Mouse (Mus musculus): Measurements from ENCODE around the gene Thumpd3. TPM values are rescaled to one million over a fixed set of nuclear protein-coding genes. Genes with fewer than 3 reads are reported as not detected.

The Thumpd3 gene
- total RNA-seq (2015; ENCODE audit: low replicate concordance) (18.0 and 27.7 TPM in 2 replicates), total RNA-seq (2017; ENCODE audit: low replicate concordance) (16.3 and 19.6 TPM in 2 replicates)

DNA sequence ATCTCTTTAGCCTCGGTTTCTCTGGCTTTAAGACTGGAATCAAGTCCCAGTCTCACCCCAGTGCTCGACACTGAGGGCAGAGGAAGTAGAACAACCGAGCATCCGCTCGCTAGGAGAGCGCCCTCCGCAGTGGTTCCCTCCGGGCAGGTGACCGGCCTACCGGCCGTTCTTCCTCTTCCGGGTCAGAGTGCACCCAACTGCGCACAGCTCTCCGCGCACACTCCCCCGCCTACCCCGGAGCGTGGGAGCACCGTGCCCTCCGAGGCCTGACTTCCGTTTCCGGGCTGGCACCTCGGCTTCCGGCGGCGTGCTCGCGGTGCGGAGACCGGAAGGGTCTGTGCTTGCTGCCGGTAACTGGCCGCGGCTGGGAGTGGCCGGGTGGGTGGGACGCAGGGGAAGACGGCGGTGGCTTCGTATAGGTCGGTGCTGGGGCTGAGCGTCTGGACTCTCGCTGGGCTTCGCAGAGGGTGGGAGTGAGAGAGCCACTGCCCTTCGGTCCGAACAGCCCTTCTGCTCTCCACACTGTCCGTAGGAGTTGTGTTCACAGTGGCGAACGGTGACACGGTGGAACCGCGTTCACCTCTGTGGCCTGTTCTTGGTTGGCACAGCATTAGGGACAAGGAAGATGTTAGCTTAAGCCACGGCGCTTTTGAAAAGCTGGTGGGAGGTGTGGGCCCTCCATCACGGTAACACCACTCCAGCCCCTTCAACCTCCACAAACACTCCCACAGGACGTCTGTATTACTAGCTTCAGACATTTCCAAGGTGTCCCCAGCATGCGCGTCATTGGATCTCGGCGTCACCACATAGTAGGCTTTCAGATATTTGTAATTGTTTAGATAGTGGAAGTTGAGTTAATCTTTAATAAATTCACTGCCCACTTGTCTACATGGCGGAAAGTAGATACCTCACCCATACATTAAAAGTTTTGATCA, at the start of gene Thumpd3:
Thumpd3 (plus strand) TSS at position 185 of the 935 bp plus-strand sequence.
- peak; percentile 98 for ATAC-seq (replicated peaks; ENCODE audit: low FRiP score, poor library complexity, severe bottlenecking)

DNA sequence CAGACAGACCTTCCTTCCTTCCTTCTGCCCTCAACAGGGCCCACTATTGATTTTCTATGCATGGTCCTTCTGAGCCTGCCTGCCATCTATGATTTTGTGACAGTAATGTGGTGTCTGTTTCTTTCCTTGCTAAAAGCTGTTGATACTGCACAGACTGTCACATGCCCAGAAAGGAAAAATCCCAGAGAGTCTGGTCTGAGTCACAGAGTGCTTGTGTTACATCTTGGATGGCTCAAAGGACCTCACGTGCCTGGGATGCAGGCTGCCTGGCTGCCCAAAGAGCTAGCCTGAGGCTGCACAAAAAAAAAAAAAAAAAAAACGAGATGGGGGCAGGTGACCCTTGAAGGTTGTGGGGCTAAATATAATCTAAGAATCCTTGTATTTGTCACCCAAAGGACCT, 46.8 kb upstream of the Thumpd3 start:
- no peak for ATAC-seq (replicated peaks; ENCODE audit: low FRiP score, poor library complexity, severe bottlenecking)

DNA sequence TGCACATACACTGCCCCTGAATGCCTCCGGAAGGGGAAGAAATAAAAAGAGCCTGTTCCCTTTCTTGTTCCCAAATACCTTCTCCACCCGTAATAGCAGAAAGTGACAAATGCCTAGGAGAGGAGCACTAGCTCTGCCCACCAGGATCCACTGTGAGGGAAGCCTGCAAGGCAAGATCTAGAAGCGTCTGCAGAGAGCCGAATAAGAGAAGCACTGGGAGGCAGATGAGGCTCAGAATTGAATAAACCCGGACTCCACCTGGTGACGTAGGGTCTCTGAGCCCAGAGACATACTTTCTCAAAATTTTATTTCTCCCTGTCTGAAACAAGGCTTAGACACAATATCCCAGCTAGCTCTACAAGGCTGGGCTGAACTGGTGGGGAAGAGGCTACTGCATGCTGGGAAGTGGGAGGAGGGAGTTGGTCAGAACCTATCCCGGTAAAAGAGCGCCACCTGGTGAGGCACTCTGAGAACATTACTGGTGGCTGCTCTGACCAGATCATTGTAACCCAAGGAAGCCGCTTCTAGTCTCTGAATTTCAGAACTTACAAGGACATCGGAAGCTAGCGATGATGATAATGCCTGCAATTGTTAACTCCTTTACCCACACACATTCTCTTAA, 45.2 kb upstream of the Thumpd3 start:
- ATAC-seq (replicated peaks; ENCODE audit: low FRiP score, poor library complexity, severe bottlenecking), result peak; percentile 65; the same call in 1 of the 2 replicates

DNA sequence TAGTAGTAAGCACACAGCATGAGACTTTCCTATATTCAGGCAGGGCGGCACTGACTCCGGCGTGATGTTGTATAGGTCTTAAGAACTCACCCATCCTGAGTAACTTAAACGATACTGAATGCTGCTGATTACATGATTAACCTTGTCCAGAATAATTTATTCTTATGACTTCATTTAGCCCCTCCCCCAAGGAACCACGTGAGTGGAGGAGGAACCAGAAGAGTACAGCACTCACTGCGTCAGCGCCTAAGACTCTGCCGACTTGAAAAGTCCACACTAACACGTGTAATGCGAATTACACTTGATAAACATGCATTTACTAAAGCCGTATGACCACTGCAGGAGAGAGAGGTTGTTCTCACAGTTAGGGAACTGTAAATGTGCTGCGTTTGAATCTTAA, 44.3 kb upstream of the Thumpd3 start:
- no peak for ATAC-seq (replicated peaks; ENCODE audit: low FRiP score, poor library complexity, severe bottlenecking)

DNA sequence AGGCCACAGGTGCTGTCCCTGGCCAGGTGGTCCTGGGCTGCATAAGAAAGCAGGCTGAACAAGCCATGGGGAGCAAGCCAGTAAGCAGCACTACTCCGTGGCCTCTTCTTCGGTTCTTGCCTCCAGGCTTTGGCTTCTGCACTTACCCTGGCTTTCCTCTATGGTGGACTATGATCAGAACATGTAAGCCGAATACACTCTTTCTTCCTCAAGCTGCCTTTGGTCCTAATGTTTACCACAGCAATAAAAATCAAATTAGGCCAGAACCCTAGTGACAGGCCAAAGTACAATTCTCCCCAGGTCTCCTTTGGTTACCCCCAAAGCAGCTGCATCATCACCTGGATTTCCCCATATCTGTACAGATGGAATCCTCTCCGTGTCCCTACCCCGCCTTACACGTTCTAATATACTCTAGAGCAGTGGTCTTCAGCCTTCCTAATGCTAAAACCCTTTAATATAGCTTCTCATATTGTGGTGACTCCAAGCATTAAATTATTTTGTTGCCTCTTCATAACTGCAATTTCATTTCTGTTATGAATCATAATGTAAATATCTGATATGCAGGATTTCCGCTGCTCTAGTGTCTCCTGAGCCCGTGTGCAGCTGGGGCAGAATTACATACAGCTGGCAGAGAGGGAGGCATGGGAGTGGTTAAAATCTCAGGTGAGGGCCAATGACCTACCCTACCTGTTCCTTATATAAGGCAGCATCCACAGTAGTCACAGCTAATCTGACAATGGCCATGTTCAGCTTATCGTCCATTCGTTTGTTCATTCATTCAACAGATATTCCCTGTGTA, 42.5 kb upstream of the Thumpd3 start:
- ATAC-seq (replicated peaks; ENCODE audit: low FRiP score, poor library complexity, severe bottlenecking), result no peak

DNA sequence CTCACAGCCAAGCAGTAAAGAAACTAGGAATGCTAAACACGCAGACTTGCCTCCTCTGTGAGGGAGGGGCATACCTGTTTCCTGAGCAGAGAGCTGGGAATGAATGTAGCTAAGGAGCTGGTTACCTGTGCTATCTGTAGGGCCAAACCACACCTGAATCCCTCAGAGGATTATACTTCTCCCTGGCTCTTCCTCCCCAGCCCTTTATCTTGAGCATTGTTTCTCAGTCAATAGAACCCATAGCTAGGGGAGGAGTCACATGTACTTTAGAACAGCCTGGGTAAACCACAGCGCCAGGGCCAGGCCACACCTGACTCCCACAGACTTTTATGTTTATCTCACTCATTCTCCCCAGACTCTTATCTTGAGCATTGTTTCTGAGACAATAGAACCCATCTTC, 39.2 kb upstream of the Thumpd3 start:
- ATAC-seq (replicated peaks; ENCODE audit: low FRiP score, poor library complexity, severe bottlenecking), result no peak

DNA sequence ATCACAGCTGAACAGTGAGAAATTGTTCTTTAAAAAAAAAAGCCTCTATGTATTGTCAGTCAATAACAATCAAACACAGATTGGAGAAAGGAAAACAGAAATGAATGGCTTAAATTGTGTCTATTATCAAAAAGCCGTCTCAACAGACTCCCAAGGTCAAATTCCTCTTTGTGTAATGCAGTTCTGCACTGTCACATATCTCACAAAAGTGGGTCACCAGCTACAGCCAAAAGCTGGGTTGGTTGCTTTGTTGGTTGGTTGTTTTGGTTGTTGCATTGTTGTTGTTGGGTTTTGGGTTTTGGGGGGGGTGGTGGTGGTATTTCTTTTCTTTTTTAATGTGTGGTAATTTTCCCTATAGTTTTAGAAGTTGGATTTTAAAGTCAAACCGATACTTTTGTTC, 34.1 kb upstream of the Thumpd3 start:
- ATAC-seq (replicated peaks; ENCODE audit: low FRiP score, poor library complexity, severe bottlenecking), result no peak

DNA sequence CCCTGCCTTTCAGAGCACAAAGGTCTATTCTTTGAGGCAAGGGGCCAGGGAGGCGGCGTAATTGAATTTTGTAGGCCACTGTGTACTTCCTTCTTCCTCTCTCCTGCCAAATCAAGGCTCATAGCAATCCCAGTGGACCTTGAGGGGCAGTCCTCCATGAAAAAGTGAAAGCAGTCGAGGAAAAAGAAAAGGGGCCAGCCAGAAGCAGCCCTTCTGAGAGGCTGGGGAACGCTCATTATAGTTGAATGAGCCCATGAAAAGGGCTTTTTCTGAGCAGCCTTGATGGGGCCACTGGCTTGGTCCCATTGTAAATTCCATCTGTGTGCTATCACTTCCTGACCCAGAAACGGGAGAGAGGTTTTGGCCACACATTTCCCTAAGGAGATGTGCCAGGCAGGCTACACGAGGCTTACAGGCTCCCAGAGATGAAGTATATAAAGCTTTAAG, 33.5 kb upstream of the Thumpd3 start:
- no peak for ATAC-seq (replicated peaks; ENCODE audit: low FRiP score, poor library complexity, severe bottlenecking)

DNA sequence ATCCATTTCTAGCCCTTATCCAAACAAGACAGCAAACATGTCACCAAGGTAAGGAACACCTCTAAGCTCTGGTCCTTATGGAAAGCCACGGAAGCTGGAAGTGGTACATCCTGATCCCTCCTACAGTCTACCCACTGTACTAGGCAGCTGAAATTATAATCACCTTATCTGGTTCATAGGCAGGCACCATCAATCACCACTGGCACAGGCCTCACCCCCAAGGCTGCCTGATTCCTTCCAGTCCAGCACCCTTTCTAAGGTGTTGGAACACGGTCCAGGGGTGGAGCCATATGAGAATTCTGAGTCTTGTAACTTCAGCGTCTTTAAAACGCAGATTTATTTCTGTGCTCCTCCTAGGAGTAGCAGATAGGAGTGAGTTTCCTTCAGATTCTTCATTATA, 32.5 kb upstream of the Thumpd3 start:
- no peak for ATAC-seq (replicated peaks; ENCODE audit: low FRiP score, poor library complexity, severe bottlenecking)

DNA sequence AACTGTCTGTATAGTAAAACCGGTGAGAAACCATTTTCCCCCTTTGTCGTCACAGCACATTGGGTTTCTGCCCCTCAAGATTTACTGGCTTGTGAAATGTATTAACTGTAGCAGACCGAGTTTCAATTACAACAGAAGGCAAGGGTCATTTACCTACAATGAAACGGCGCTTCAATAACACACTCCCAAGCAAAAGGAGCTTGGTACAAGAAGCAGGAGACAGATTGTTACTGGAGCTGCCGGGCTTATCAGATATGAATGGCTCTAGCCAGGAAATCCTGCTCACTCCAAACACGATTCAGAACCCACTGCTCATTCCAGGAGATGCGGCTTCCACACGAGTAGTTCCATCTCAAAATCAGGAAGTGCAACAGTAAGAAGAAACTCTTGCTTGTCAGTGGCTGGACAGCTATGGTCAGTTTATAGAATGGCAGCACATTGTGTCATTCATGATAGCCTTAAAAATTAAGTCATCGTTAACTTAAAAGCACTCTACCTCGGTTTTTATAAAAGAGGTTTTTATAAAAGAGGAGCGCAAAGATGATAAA, 28.5 kb upstream of the Thumpd3 start:
- no peak for ATAC-seq (replicated peaks; ENCODE audit: low FRiP score, poor library complexity, severe bottlenecking)

DNA sequence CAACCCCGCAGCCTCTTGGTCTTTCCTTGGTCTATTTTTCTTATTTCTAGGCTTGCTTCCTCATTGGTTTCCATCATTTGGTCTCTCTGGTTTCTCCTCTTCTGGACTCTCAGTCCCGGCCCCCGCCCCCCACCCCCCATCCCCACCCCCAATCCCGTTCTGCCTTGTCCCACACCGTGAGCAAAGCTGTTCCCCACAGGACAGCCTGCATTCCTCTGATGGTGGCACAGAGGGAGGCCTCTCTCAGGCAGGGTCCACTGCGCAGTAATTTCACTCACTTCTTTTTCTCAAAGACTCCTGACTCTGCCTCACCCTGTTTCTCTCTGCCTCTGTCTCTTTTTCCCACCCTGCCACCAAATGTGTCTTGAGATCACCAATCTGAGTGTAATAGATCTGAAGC, 27.9 kb upstream of the Thumpd3 start:
- no peak for ATAC-seq (replicated peaks; ENCODE audit: low FRiP score, poor library complexity, severe bottlenecking)

DNA sequence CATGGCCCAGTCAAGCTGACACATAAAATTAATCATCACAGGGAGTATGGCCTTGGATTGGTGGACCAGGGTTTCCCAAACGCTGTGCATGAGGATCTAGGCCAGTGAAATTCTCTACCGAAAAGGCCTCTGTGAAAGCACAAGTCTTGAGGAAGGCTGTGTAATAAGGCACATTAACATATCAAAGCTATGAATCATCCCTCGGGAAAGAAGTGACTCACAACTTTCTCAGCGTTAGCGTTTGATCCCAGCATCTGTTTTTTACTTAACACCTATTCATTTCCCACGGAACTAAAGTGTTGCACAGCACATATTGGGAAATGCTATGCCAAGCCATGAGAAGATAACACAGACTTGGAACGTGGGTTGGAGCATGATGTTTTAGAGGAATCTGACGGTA, 21.2 kb upstream of the Thumpd3 start:
- no peak for ATAC-seq (replicated peaks; ENCODE audit: low FRiP score, poor library complexity, severe bottlenecking)

DNA sequence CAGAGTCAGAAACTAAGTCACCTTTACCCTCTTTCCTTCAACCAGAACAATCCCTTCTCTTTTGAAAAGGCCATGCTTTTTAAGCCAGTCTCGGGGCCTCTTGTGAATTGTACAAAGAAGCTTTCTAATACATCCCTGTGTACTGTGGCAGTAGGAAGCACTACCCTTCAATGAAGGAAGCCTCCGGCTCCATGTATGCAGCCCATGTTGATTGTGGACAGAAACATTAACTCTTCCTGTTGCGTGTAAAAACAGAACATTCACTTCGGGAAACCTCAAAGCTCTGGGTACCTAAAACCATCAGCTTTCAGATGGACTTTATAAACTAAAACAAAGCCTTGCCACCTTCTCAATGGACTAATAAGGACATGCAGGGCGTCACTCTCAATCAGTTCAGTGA, 20.3 kb upstream of the Thumpd3 start:
- ATAC-seq (replicated peaks; ENCODE audit: low FRiP score, poor library complexity, severe bottlenecking), result no peak

DNA sequence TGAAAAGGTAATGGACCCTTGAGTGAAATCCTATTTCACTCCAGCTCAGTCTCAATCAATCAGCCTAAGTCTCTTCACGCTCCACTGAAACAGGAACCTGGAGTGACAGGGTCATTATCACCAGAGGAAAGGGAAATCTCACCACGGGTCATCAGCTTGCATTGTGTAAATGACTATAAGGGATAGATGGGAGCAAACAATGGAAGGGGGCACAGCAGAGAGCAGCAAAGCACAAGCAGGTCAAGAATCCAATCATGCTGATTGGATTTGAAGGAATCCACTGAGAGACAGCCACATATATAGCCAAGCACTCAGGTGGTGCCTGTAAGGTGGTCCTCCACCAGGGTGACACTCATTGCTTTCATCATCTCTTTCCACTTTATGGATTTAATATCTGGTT, 18.6 kb upstream of the Thumpd3 start:
- ATAC-seq (replicated peaks; ENCODE audit: low FRiP score, poor library complexity, severe bottlenecking), result no peak

DNA sequence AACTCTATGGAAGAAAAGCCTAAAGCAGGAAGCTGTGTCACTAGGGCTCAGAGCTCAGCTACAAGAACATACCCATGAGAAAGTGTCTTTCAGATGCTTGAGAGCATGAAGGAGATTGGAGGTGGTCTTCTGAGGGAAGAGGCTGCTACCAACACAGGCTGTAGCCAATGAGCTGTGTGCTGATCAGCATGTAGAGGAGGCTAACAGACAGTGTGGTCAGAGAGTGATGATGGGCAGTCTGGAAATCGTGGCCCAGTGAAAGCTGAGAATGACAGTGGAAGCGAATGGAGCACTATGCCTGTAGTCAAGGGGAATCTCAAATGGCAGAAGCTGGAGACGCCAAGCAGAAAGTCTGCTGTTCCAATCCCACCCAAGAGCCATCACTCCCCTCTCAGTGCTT, 17.0 kb upstream of the Thumpd3 start:
- no peak for ATAC-seq (replicated peaks; ENCODE audit: low FRiP score, poor library complexity, severe bottlenecking)

DNA sequence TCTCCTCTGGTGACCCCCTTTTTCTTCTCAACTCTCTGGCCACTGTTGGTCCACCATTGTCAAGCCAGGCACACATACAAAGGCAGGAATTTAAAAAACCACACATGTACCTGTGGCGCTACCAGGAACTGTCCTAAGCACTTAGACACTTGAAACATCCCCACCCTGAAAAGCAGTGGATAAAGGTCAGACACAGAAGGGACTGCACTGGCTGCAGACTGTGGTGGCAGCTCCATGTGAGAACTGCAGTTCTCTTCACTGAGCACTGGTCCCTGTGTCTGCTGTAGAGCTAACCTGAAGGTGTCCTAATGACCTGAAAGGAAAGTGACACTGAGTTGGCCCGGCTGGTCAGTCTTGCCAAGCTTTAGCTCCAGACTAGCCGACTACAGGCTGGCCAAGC, 15.5 kb upstream of the Thumpd3 start:
- ATAC-seq (replicated peaks; ENCODE audit: low FRiP score, poor library complexity, severe bottlenecking), result no peak

DNA sequence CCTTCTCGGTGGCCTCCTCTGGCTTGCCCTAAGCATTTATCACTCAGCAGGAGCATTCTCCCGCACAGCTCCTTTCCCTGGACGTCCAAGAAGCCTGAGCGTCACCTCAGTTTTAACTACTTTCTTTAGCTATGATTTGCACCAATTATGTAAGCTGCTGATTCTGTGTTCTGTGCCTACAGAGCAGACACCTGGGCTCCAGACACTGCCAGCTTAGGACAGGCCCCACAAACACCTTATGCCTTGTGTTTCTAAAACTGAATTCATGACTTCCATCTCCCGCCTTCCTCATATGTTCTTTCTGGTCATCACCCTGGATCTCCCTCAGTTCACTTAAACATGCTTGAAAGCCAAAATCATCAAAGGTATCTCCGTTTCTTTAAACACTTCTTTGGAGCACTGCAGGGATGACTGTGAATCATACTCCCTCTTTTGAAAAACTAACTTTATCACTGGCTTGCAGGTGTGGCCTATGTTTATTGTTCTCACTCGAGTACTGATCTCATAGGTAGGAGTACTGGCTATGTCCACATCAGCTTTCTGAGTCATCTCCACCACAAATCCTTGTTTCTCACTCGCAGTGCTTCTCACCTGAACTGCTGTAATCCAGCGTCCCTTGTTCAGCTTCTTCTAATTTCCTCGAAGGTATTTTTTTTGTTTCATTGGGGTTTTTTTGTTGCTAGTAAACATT, 14.9 kb upstream of the Thumpd3 start:
- ATAC-seq (replicated peaks; ENCODE audit: low FRiP score, poor library complexity, severe bottlenecking), result no peak

DNA sequence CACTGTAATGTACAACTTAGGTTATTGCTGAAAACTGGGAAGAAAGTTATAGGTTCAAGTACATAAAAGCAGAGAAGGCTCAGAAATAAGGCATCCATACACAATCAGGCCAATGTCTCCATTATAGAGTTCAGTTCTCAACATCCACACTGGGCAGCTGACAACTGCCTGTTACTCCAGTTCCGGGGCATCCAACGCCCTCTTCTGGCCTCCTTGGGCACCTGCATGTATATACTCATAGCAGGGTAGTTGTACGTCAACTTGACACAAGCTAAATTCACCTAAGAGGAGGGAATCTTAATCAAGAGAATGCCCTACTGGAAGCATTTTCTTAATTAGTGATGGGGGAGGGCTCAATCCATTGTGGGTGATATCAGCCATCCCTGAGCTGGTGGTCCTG, 13.9 kb upstream of the Thumpd3 start:
- no peak for ATAC-seq (replicated peaks; ENCODE audit: low FRiP score, poor library complexity, severe bottlenecking)

DNA sequence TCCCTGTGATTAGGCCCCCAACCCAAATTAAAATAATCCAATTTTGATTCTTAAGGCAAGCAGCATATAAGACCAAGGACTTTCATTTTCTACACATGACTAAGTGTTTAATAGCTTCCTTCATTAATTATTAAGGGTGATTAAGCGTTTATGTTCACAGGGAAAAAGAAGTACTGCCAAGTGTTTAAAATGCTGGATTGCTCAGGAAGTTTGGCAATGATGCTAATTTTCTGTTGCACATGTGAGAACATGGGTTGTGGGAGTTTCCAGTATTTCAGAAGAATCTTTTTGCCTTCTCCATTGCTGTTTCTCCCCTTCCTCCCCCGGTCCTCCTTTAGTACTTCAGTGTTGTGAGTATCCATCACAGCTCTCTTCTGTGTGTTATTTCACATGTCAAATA, 12.8 kb upstream of the Thumpd3 start:
- no peak for ATAC-seq (replicated peaks; ENCODE audit: low FRiP score, poor library complexity, severe bottlenecking)

DNA sequence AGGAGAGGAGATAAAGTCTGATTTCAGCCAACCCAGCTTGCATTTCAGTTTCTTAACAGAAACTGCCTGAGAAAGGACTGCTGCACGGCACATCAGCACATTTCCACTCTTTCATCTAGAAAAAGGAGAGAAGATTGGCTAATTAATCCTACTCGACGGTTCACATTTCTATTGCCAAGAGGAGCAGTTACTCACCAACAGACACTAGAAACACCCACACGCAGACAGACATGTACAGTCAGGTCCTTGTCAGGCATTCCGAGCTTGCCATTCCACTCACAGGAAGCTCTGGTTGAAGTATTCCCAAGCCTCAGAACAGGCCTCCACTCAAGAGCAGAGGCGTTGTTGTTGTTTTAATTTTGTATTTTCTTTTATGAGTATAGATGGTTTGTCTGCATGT, 11.6 kb upstream of the Thumpd3 start:
- no peak for ATAC-seq (replicated peaks; ENCODE audit: low FRiP score, poor library complexity, severe bottlenecking)
